Mouse (Mus musculus) MEL (cell line): ENCODE data around the gene F10. TPM values are rescaled to one million over a fixed set of nuclear protein-coding genes. Genes with fewer than 3 reads are reported as not detected.

ENCODE experiments used
- DNase-seq: peaks from one replicate; pipeline ENCODE4 v3.0.0; 2011; ENCODE audit warnings: low read depth, low spot score
- H3K27ac ChIP-seq: 2 replicates; pipeline ENCODE4 v1.5.1; 2012; ENCODE audit warnings: low read depth, mild to moderate bottlenecking, control low read depth, low read length, moderate library complexity; ENCODE audit not compliant: control insufficient read depth
- H3K27me3 ChIP-seq, 2 experiments: fragments of 150-350 bp in 1 of 2; sonication (generic) in 1 of 2; 2 replicates each; pipeline ENCODE4 v1.6.1; 2012; ENCODE audit warnings: low read length in 2 of 2, mild to moderate bottlenecking in 2 of 2, improper control_type of control experiment in 1 of 2, moderate library complexity in 1 of 2; ENCODE audit not compliant: insufficient read depth in 2 of 2, control insufficient read depth in 1 of 2
- H3K36me3 ChIP-seq, 2 experiments: 2 replicates each; pipeline ENCODE4 v1.6.1; 2012 to 2014; ENCODE audit warnings: low read length in 2 of 2, improper control_type of control experiment in 1 of 2, inconsistent platforms in 1 of 2, mild to moderate bottlenecking in 1 of 2; ENCODE audit not compliant: insufficient read depth in 2 of 2, control insufficient read depth in 1 of 2
- H3K4me1 ChIP-seq, 2 experiments: fragments of 150-350 bp in 1 of 2; sonication (generic) in 1 of 2; 2 replicates each; pipeline ENCODE4 v1.6.1; 2012; ENCODE audit warnings: low read length in 2 of 2, improper control_type of control experiment in 1 of 2, mild to moderate bottlenecking in 1 of 2; ENCODE audit not compliant: insufficient read depth in 2 of 2, control insufficient read depth in 1 of 2
- H3K4me3 ChIP-seq, 2 experiments: fragments of 150-350 bp in 1 of 2; sonication (generic) in 1 of 2; 2 replicates each; pipeline ENCODE4 v1.5.1; 2012; ENCODE audit warnings: low read depth in 2 of 2, low read length in 2 of 2, mild to moderate bottlenecking in 2 of 2, moderate library complexity in 2 of 2, control low read depth in 1 of 2, improper control_type of control experiment in 1 of 2; ENCODE audit not compliant: control insufficient read depth in 1 of 2, insufficient read depth in 1 of 2
- H3K79me2 ChIP-seq: 2 replicates; pipeline ENCODE4 v1.6.1; 2012; ENCODE audit warnings: mild to moderate bottlenecking, low read length, moderate library complexity; ENCODE audit not compliant: control insufficient read depth, poor library complexity, insufficient read depth
- H3K9ac ChIP-seq: 2 replicates; pipeline ENCODE4 v1.6.1; 2012; ENCODE audit warnings: low read depth, mild to moderate bottlenecking, control low read depth, low read length, moderate library complexity; ENCODE audit not compliant: control insufficient read depth, poor library complexity, severe bottlenecking
- H3K9me3 ChIP-seq: fragments of 150-350 bp; sonication (generic); replicated peaks from 2 replicates; pipeline ENCODE4 v1.6.1; 2012; ENCODE audit warnings: mild to moderate bottlenecking, low read length, improper control_type of control experiment, moderate library complexity; ENCODE audit not compliant: insufficient read depth
- BHLHE40 ChIP-seq: IDR thresholded peaks from 2 replicates; pipeline ENCODE4 v1.6.1; 2012; ENCODE audit warnings: low read depth, mild to moderate bottlenecking, inconsistent platforms, low read length, improper control_type of control experiment, borderline replicate concordance
- CHD2 ChIP-seq: IDR thresholded peaks from 2 replicates; pipeline ENCODE4 v1.6.1; 2011; ENCODE audit warnings: low read length, improper control_type of control experiment
- E2F4 ChIP-seq: IDR thresholded peaks from 2 replicates; pipeline ENCODE4 v1.6.1; 2011; ENCODE audit warnings: low read depth, low read length, improper control_type of control experiment, borderline replicate concordance
- ELF1 ChIP-seq: IDR thresholded peaks from 2 replicates; pipeline ENCODE4 v1.6.1; 2014; ENCODE audit warnings: low read depth, mild to moderate bottlenecking, inconsistent platforms, low read length, improper control_type of control experiment, moderate library complexity
- ETS1 ChIP-seq: IDR thresholded peaks from 2 replicates; pipeline ENCODE4 v1.6.1; 2012; ENCODE audit warnings: low read depth, mild to moderate bottlenecking, inconsistent platforms, low read length, improper control_type of control experiment, moderate library complexity
- GATA1 ChIP-seq: IDR thresholded peaks from 2 replicates; pipeline ENCODE4 v1.6.1; 2011; ENCODE audit warnings: low read depth, low read length, improper control_type of control experiment
- HCFC1 ChIP-seq: IDR thresholded peaks from 2 replicates; pipeline ENCODE4 v1.6.1; 2012; ENCODE audit warnings: low read depth, mild to moderate bottlenecking, inconsistent platforms, low read length, improper control_type of control experiment, moderate library complexity
- KAT2A ChIP-seq: conservative IDR thresholded peaks from 2 replicates; pipeline ENCODE4 v1.6.1; 2012; ENCODE audit warnings: low read depth, low read length, improper control_type of control experiment, inconsistent platforms
- MAX ChIP-seq: IDR thresholded peaks from 2 replicates; pipeline ENCODE4 v1.6.1; 2011; ENCODE audit warnings: low read length, improper control_type of control experiment
- MAZ ChIP-seq: IDR thresholded peaks from 2 replicates; pipeline ENCODE4 v1.6.1; 2012; ENCODE audit warnings: low read depth, mild to moderate bottlenecking, inconsistent platforms, low read length, improper control_type of control experiment
- MXI1 ChIP-seq: IDR thresholded peaks from 2 replicates; pipeline ENCODE4 v1.6.1; 2011; ENCODE audit warnings: mild to moderate bottlenecking, low read depth, low read length, improper control_type of control experiment
- MYC ChIP-seq: IDR thresholded peaks from 2 replicates; pipeline ENCODE4 v1.6.1; 2011; ENCODE audit warnings: low read depth, mild to moderate bottlenecking, low read length, improper control_type of control experiment, moderate library complexity
- NELFE ChIP-seq: IDR thresholded peaks from 2 replicates; pipeline ENCODE4 v1.6.1; 2011; ENCODE audit warnings: low read depth, low read length, improper control_type of control experiment
- NRF1 ChIP-seq: IDR thresholded peaks from 2 replicates; pipeline ENCODE4 v1.6.1; 2014; ENCODE audit warnings: low read depth, mild to moderate bottlenecking, inconsistent platforms, low read length, improper control_type of control experiment, moderate library complexity; ENCODE audit not compliant: poor library complexity, insufficient read depth, severe bottlenecking
- POLR2A ChIP-seq, 2 experiments: IDR thresholded peaks; 2 replicates each; pipeline ENCODE4 v1.6.1; 2011 to 2012; ENCODE audit warnings: low read length in 2 of 2, mild to moderate bottlenecking in 2 of 2, control low read depth in 1 of 2, improper control_type of control experiment in 1 of 2, low read depth in 1 of 2, moderate library complexity in 1 of 2; ENCODE audit not compliant: control insufficient read depth in 1 of 2, insufficient read depth in 1 of 2, poor library complexity in 1 of 2
- SMC3 ChIP-seq: IDR thresholded peaks from 2 replicates; pipeline ENCODE4 v1.6.1; 2011; ENCODE audit warnings: low read depth, low read length, improper control_type of control experiment
- UBTF ChIP-seq: IDR thresholded peaks from 2 replicates; pipeline ENCODE4 v1.6.1; 2012; ENCODE audit warnings: low read depth, mild to moderate bottlenecking, inconsistent platforms, low read length, improper control_type of control experiment, moderate library complexity, borderline replicate concordance; ENCODE audit not compliant: insufficient read depth
- ZC3H11A ChIP-seq: IDR thresholded peaks from 2 replicates; pipeline ENCODE4 v1.6.1; 2012; ENCODE audit warnings: low read depth, mild to moderate bottlenecking, inconsistent platforms, low read length, improper control_type of control experiment
- polyA plus RNA-seq, 2 experiments: library from polyadenylated mRNA; stranded (reverse) in 1 of 2; unstranded in 1 of 2; fragments of >175 nt in 1 of 2; fragments of >200 nt in 1 of 2; gene quantifications; 2 replicates each; pipeline versions ENCODE4 v1.2.1 to v1.2.4; 2012; ENCODE audit warnings: low replicate concordance in 2 of 2, low read depth in 1 of 2; ENCODE audit not compliant: insufficient read length in 2 of 2, insufficient read depth in 1 of 2, missing spikeins in 1 of 2
- total RNA-seq: library from RNA; depleted of rRNA; stranded (reverse); fragments of 300-350 nt; gene quantifications from 2 replicates; pipeline ENCODE4 v1.2.3, GENCODE M21; 2012

F10 gene
- total and polyA plus RNA-seq, 3 experiments: 0.03 to 0.04 TPM; not detected in 1

- Histone ChIP-seq H3K27me3 (peaks cover 11 to 12% of the 10 kb centered on the region in 2 experiments), H3K9ac (no peak overlapping the region), H3K79me2 (no peaks in the 10 kb centered on the region), H3K27ac (no peak overlapping the region)
- TF ChIP-seq ETS1 (no peak), CHD2 (no peak), POLR2A (IDR thresholded peaks at IDR 0.05; ENCODE audit: control insufficient read depth in 1 of 2, insufficient read depth in 1 of 2, low read depth in 1 of 2, low read length in 2 of 2, poor library complexity in 1 of 2) (no peak), UBTF (no peak), GATA1 (no peak), BHLHE40 (no peak), ELF1 (no peak), NELFE (no peak), KAT2A (no peak), HCFC1 (no peak), E2F4 (no peak), MYC (no peak), MXI1 (no peak), MAX (no peak)
- TF ChIP-seq, all 39 proteins: peak for 0
- no peaks in the 10 kb centered on the region for H3K4me1 ChIP-seq
- H3K4me3 ChIP-seq: no peak overlapping the region
- H3K36me3 ChIP-seq: no peaks in the 10 kb centered on the region
- no peaks in the 10 kb centered on the region for H3K9me3 ChIP-seq
- no peak for DNase-seq
Observed at GRCm38 (mm10) chr8:13021830-13022229, 15.3 kb upstream of the F10 start.

DNA sequence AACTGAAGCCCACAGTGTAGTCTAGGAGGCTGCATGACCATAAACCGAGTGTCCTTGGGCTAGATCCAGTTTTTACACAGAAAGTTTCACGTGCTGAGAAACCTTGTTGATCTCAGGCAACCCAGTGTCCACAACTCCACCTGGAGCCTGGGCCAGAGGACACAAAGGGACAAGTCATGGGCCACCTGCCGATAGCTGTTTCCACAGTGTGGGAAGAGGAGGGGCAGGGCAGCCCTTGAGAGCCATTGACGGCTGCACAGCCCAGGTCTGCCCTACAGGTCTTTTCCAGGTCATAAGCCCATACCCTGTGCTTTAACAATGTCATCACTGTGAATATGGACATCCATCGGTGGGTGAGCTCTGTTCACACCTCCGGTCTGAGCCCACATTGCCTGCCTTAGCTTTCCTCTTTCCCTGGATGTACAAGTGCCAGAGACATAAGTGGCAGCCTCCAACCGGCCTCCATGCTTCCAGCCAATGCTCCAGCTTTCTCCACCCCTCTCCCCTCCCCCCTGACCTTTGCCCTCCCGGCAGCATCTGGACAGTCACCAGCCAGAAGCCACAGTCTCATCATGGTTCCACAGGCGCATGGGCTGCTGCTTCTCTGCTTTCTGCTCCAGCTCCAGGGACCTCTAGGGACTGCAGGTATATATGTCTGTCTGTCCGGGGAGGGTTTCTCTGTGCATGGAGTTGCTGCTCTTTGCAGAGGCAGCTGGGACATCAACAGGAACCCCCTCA, 11.5 kb upstream of the F10 start, which contains the start of gene F7:
Gene F7, plus strand, starts transcription at position 548 of the 738 bp plus-strand sequence.
- Histone ChIP-seq H3K4me1 (no peaks in the 10 kb centered on the region), H3K27me3 (peaks cover 11 to 12% of the 10 kb centered on the region in 2 experiments)
- TF ChIP-seq ZC3H11A: no peak
- TF ChIP-seq NRF1: no peak
- no peak for TF ChIP-seq POLR2A (IDR thresholded peaks at IDR 0.05; ENCODE audit: control insufficient read depth in 1 of 2, insufficient read depth in 1 of 2, low read depth in 1 of 2, low read length in 2 of 2, poor library complexity in 1 of 2)
- TF ChIP-seq MAZ: no peak
- no peak for TF ChIP-seq KAT2A
- TF ChIP-seq SMC3: no peak
- TF ChIP-seq, all 39 proteins: peak for 0
- H3K9me3 ChIP-seq: no peaks in the 10 kb centered on the region
- no peaks in the 10 kb centered on the region for H3K36me3 ChIP-seq
- no peak within 1 kb of the TSS for H3K27ac ChIP-seq
- DNase-seq: no peak
- H3K9ac ChIP-seq: no peak within 1 kb of the TSS
- no peaks in the 10 kb centered on the region for H3K79me2 ChIP-seq
- H3K4me3 ChIP-seq: no peak within 1 kb of the TSS
